Mouse (Mus musculus) naive thymus-derived CD4-positive, alpha-beta T cell, adult 2 months (primary cell): ENCODE data around the gene Foxo3.

ENCODE experiments used
- DNase-seq: peaks from one replicate; pipeline ENCODE4 v3.0.0-alpha.2; 2011; ENCODE audit warnings: low read depth

Gene Foxo3

DNA sequence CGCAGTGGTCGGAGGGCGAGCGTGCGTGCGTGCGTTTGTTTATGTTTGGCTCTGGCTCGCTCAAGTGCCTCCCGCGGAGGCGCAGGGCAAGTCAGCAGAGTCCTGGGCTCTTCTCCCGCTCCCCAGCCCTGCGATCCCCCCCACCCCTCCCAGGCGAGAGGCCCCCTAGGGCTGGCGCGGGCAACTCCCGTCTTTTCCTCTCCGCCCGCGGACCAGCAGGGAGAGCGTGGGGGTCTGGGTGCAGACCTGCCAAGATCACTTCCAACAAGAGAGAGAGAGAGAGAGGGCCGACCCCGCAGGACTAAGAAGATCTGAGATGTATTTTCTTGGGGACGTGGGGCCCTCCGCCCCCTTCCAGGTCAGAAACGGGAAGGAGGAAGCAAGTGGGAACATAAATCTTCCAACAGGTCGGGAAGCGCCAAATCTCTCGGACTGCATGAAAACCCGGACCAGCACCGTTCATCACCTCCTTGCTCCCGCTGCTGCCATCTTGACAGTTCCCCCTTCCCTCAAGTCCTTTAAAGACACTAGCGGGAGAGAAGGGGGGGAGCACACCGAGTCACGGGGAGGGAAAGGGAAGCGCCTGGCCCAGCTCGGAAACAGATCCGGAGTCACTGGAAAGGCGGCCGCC lies 569 bp downstream of the Foxo3 start:
- no peak for DNase-seq

DNA sequence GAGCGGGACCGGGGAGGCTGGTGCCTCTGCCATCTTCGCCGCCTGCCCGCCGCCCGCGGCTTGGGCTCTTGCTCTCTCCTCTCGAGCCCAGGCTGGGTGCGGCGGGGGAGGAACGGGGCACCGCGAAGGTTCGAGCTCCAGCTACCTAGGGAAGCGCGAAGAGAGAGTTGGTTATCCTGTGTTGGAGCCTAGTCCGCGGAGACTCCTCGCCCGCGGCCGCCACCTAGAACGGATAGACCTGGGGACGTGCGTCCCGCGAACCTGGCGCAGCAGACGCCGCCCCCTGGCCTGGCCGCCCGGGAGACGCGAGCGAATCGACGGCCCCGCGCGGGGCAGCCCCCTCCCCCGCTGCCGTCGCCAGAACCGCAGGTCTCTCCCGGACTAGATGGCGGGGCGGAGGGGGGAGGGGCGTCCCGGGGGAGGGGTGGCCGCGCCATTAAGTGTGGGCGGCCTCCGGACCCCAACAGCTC lies 1.1 kb downstream of the Foxo3 start:
- peak; percentile 71 for DNase-seq

DNA sequence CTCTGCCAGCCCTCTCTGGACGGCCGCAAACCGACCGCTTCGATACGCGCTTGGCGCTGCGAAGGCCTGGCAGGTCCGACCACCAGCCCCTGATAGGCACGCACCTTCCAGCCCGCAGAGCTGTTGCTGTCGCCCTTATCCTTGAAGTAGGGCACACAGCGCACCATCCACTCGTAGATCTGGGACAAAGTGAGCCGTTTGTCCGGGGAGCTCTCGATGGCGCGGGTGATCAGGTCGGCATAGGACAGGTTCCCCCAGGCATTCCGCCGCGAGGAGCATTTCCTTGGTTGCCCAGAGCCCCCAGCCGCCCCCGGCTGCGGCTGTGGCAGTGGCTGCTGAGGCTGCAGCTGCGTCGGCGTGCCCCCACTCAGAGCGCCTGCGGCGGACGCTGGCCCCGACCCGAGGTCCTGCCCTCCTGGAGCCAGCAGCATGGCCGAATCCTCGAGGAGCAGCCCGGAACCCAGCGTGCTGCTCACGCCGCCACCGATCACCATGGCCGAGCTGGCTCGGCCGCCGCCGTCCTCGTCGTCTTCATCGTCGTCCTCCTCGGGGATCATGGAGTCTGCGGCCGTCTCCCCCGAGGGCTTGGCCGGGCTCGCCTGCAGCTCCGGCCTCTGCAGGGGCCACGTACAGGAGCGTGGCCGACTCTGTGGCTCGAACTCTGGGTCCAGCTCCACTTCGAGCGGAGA lies 1.7 kb downstream of the Foxo3 start:
- DNase-seq: peak; percentile 46

DNA sequence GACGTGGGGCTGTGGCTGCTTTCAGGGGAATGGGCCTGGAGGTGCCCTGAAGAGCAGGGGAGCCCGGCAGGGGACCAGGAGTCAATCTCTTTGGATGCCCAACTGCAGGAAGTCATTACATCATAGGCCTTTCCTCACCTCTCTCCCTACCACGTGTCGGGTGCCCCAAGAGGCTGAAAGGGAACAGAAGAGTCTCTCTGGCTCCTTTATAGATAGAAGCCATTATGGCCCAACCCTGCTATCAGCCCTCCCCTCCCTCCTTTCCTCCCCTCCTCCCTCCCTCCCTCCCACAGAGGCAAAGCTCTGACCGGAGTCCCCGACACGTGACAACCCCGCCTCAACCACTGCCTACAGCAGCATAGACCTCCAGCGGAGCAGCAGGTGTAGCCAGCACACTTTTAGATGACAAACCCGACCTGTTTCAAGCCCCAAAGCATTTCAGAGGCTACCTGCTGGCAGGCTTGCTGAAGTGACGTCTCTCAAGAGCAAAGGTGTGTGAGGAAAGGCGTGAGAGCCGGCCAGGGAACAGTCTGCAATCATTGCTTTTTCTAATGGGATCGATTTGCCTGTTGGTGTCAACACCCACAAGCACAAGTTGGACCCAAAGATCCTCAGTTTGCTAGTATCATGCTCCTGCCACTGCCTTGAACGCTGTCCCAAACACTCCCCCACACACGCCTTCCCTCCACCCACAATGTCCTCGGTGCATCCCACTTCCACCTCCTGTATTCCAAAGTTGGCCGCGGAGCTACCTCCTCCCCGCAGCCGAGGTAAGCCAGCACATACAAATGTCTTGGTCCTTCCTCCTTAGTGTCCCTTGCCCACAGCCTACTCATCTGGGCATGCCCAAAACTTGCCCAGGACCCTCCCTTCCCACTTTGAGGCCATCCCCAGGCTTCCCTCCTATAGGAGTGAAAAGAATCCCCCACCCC lies 2.5 kb downstream of the Foxo3 start:
- DNase-seq: peak; percentile 75

DNA sequence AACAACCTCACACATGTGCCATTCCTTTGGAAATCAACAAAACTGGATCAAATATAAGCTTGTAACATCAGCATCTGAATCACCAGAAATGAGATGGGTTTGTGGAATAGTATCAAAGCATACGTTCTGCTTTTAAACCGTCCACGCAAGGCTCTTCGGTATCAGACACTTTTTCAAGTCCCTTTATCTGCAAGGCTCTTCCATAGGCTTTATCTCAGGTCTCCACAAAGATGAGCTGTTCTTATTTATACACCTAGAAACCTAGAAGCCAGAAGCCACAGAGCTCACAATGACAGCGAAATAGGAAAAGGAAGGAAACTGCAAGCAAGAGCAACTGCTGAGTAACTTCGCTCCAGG lies 3.2 kb downstream of the Foxo3 start:
- DNase-seq: no peak

DNA sequence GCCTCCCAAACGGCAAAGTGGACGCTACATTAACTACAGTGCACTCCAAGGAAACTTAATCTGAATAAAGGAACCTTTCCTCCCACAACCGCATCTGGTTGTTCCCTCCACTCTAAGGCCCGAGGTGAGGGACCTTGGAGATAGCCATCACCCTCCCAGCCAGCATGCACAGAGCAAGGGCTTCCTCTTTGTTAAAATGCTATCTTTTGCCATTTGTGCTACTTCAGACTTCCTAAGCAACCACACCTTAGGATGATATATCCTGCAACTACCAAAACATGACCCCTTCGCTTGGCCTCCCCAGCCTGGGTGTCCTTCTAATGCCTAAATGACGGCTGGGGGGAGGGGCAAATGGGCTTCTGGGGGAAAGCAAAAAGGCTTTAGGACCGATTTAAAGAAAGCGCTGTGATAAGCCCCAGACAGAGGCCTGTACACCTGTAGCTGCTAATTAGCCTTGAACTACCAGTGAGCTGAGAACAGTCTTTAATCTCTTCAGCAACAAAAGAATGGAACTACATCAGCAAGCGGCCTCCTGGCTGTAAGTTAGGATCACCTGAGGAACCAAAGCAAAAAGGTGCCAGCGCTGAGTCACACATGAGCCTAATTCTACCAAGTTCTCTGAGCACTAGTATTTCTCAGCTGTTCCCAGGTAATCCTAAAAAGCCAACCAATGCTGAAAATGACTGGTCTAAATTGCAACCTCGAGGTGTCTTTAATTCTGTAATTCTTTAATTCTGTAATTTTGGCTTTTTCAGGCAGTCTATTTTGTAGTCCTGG lies 4.9 kb downstream of the Foxo3 start:
- DNase-seq: no peak

DNA sequence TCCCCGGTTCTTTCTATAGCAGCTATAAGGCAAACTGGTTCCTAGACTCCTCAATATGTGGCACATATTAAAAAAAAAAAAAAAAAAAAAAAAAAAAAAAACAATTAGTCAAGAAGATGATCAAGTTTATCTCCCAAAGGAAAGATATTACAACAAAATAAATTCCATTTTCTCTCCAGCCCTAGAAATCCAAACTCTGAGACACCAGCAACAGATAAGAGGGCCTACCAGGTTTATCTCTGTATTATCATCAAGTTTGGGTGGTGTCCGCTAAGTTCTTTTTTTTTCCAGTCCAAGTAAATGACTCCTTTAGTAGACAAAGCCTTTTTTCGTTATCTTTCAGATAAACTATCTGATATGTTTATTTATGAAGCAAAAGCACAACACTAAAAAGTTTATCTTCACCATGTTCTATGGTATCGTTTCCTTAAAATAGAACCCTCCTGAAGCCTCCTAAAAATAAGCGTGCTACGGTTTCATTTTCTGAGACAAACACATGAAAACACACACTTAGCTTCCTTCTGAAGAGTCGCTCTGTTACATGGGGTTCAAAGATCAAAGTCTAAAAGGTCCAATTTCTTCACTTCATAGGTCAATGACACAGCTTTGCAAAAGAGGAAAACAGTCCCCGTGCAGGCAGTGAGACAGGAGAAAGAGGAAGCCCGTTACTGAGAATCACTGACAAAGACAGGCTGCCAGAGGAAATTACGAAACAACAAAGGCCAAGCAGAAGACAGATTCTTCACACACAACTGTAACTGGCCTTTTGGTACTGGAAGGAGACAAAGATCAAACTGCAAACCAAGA lies 6.1 kb downstream of the Foxo3 start:
- peak; percentile 72 for DNase-seq

DNA sequence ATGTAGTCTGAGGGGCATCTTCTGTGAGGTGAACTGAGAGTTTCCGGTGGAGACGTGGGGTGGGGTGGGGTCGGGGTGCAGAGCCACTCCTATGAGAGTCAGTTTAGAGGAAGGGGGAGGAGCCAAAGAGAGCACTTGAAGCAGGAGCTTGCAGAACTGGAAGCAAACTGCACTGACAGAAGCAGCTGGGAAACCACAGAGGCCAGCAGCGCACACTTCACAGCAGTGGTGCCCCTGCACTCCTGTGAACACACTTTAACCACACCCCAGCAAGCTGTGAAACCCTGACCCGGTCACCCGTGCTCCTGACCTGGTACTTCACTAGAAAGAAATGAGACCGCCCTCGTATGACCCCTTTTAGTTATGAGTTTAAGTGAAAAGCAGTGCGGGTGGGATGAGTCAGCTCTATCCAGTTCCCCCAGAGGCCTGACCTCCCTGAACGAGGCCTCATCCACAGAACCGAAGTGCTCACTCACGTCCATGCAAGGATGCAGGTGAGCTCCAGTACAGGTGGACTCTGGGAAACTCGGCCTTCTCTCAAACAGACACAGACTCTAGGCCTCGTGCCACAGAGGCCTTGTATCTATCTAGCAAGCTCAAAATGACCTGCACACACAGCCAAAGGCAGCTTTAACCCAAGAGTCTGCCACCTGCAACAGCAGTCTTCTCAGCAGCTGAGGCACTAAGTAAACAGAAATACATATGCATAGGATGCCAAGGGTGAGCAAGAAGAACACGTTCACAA lies 7.1 kb downstream of the Foxo3 start:
- peak; percentile 90 for DNase-seq

DNA sequence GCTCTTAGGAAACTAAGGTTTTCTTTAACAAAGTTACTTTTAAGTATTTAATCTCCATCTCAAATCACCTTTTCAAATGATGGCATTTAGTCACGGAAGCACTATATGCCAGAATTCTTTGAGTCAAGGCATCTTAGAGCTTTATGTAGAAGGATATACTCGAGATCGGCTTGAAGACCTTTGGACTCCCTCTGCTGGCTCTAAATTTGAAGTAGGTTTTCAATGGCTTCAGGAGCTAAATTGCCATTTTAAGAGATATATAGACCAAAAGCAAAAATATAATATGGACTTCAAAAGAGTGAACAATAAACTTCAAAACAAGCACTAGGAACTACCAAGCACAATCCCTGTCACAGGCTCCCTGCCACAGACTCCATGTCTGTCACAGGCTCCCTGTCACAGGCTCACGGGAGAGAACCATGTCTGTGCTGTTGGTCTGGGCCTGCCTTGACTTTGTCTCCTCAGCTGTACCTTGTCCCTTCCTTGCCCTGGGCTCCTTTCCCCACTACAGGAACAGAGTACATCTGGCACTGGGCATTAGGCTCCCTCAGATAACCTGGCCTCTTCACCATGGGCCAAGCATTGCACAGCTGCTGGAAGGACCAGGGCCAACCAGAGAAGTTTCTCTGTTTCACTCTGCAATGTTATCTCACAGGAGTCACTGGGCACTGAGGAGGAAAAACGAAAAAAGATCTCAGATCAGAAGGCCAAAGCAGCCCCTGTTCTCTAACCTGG lies 8.6 kb downstream of the Foxo3 start:
- DNase-seq: peak; percentile 9

DNA sequence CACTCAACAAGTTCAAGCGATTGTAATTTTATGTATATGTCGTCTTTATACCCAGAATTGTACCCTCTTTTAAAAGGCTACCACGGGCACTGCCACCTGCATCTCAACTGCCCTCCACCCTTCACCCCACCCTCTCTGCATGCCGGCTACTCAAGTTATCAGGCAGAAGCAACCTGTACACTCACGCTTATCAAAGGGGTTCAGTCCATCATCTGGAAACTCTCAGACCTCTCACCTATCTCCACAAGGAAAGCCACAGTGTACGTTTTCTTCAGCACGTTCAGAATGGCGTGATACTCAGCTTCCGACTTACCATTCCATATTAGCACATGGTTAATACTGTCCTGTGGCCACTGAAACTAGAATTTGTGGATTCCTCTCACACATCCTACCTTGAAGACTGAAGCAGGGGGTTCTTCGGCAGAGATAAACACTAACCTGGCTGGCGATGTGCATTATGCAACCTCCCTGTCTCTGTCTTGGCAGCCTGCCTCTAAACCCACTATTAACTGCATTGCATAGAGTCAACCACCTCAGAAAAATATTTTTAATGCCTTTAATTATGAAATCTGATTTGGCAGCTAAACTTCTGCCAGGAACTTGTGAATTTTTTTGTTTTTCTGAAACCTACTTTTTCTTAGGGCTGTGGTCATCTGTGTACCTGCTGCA lies 11.4 kb downstream of the Foxo3 start:
- no peak for DNase-seq

DNA sequence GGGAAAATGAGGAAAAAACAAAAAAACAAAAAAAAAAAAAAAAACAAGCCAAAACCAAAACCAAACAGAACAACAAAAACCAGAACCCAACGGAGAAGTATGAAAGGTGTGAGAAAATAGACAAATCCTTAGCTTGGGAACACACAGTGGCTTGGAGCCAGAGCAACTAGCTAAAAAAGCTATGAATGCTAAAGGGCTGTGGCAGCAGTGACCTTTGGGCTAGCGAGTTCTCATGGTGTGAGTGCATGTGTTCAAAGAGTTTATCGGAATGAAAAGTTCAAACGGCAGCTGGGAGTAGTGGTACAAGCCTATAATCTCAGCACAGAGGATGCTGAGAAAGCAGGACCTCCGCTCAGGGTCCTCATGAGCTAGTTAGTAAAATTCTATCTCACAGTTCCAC lies 12.4 kb downstream of the Foxo3 start:
- DNase-seq: no peak

DNA sequence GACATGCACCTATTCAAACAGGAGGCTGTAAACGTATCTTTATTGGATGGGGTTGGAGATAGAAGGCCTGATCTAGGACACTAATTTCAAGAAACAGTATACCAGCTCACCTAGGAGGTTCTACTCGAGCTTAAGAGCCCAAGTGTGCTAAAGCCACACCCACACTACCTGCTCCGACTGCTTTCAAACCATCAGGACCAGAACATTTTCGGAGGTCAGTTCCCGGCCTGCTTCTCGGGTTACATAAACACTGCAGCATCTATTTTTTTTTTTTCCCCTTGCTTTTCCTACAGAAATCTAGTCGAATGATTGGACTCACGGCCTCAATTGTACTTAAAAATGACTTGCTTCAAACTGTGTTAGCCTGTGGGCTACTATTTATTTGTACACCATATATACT lies 12.9 kb downstream of the Foxo3 start:
- DNase-seq: no peak

DNA sequence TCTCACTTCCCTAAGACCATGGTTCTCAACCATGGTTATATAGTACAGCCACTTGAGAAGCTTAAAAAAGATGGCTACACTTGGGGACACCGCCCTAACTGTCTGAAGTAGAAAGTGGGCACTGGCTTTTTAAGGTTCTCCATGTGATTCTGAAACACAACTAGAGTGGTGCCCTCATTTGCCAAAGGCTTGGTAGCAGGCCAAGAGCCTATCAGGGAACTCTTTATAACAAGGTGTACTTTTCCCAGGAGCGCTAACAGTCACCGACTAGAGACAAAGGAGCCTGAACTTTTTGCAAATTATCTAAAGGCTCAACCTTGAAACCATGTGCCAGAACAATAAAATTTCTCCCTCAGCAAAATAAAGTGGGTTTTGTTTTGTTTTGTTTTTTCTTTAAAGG lies 14.5 kb downstream of the Foxo3 start:
- DNase-seq: no peak

DNA sequence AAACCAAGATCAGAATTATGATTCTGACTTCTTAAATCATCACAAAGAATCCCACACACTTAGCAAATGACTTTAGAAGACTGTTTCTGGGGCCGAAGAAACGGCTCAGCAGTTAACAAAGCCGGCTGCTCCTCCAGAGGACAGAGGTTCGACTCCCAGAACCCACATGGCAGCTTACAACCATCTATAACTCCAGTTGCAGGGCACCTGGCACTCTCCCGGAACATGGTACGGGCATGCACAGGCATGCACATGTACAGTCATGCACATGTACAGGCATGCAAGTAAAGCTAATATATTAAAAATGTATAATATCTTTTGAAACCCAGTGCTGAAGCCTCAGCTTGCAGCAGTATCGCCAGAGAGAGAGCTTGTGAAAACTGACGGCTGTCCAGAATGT lies 15.5 kb downstream of the Foxo3 start:
- DNase-seq: no peak

DNA sequence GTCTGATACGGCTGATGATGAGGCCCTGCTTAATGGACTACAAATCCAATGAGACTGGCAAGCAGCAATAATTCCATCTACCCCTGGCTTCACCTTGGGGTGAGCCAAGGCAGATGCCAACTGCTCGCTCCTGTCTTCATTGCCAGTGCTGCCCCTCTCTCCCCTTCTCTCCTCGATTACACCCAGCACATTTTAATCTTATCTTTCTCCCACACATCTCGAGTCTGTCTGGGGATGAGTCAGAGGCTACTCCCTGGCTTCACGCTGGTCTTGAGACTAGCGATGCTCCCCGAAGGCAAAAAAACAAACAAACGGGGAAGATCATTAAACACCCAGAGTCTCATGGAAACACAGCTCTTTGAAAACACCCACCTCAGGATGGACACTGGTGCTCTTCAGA lies 16.0 kb downstream of the Foxo3 start:
- no peak for DNase-seq

DNA sequence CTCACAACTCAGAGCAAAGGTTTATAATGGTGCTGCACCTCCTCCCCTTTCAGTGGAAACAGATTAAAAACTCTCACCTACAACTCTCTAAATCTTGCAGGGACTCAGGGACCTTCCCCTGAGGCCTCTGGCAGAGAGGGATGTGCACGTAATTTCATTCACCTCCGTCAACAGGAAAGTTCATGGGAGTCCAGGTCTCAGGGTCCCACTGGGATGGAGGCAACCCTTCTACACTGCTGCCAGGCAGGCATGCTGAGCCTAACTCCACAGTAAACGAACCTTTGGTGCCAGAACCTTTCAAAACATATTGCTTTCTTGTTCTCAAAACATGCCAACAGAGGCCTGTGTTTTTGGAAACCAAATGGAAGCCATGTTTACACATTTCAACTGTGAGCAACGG lies 17.0 kb downstream of the Foxo3 start:
- no peak for DNase-seq

DNA sequence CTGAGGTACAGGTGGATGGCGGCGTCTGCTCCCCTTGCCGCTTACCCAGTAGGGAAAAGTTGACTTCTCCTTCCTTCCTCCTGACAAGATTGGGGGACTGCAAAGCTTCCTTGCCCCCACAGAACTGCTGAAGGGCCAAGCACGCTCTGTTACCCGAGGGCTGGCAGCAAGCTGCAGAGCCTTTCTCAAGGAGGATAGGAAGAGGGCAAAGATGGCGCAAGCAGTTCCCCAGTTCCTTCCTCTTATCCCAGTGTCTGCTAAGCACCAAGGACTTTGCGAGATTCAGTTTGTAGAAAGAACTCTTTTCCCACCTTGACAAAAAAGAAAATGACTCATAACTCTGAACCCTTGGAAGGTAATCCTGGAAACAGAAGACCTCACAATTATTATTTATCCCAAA lies 18.6 kb downstream of the Foxo3 start:
- no peak for DNase-seq

DNA sequence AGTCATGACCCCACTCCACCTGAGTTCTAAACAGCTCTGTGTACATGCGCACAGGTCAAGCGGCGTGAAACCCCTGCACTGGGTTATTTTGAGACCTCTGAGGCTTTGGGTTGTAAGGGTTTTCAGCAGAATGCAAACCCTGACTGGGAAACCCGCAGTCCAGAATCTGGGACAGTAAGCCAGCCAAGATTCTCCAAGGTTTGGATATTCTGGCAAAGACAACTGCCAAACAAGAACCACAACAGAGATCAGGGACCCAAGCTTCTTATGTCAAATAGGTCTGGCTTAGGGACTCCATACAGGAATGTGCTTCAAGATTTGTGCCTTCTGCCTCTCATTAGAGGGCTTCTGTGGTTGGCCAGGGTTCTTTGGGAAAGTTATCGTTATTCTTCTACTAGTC lies 21.8 kb downstream of the Foxo3 start:
- DNase-seq: no peak

DNA sequence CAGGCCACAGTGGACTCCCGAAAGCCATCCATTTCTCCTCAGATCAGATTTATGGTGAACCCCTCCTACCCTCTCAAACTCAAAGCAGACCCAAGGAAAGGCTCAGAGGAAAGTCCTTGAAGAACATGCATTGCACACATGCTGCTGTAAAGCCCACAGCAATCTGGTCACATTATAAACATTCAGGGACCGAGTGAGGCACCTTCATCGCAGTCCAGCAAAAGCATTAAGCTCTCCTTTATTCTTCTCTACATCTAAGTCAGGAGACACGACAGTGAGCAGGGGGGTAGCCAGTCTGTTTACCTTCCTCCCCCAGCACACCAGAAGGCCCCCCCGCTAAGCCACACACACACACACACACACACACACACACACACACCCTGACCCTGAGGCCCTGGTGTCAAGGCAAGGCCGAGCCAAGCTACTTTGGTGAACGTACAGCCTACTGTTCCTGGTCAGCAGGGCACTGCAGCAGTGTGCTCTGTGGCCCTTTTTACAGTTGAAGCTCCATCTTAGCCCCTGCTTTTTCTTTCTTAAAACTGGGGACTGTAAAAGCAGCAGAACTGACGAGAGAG lies 24.7 kb downstream of the Foxo3 start:
- DNase-seq: no peak
